Mouse (Mus musculus): ENCODE data around the gene Depdc1b.

DNA sequence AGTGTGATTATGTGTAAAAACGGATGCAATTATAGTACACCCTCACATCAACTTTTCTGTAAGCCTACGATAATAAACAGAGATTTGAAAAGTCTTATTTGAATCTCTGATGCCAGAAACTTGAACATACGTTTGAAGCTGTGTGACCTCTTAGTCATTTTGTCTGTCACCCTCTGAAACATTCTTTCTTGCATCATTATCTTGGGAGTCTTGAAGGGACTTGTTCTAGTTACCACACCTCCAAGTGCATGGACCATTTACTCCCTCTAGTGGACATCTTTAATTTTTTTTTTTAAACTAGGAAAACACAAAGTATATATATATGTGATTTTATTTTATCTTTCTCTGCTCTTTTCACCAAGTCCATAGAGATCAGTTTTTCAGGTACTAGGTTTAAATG is 13.6 kb downstream of the Depdc1b start:
- TF ChIP-seq ZC3H11A (IDR thresholded peaks at IDR 0.05; ENCODE audit: borderline replicate concordance, low read depth, low read length) (no peak), HCFC1 (IDR thresholded peaks at IDR 0.05; ENCODE audit: borderline replicate concordance, insufficient read depth, low read length) (no peak), CHD2 (IDR thresholded peaks at IDR 0.05; ENCODE audit: low read depth, low read length) (no peak), MAFK (IDR thresholded peaks at IDR 0.05; ENCODE audit: insufficient read depth, low read depth, low read length) (no peak)

Measured in ES-E14 (cell line).